Mouse (Mus musculus): Measurements from ENCODE around the gene Fam205a4.
"Not testable (repeated sequence)": the region's sequence is repeated elsewhere in the genome, so short reads cannot be mapped to it uniquely, and the experiment has no call there.

Fam205a4 gene

DNA sequence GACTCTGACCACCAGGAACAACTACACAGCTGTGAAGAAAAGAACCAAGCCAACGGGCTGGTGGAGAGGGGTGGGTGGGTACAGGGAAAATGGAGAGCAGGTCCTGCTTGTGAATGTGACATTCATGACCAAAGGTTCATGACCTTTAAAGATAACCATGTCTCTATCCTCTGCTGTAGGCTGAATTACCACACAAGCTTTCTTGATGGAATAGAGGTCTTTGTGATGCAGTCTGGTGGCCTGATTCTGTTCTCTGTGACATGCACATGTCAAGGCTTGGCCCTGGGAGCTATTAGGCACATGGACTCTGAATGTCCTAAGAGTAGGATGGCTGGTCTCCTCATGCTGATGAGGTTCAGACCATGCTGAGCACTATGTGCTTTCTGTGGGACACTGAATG, at the start of gene Fam205a4:
Gene Fam205a4 (plus strand): TSS at position 301 of the 400 bp plus-strand sequence.
- not testable (repeated sequence) for DNase-seq

DNA sequence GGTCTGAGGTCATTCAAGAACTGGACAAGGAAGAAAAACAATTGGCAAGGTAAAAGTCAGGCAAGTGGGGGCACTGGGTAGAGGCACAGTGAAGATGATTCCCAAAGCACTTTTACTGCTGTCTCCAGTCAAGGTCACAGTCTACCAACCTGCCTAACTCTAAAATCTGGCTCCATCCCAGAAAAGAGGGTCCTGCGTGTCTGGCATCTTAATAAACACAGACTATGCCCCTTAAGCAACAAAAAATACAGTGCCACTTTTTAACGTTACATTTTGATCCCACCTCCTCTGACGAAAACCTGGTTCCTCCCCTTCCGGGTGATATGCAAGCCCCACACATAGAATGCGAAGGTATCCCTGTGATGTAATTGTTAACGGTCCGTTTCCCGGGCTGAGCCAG, 24.6 kb upstream of the Fam205a4 start, which contains the start of gene Gm20878:
Gene Gm20878 (plus strand): TSS at position 301 of the 400 bp plus-strand sequence.
- not testable (repeated sequence) for DNase-seq

Measured in kidney, postnatal 36 days (tissue).